Mouse (Mus musculus): ENCODE data around the gene Ggcx.
A peak's percentile ranks its signal among the peaks of the same experiment; 100 is the strongest.
"Not testable (repeated sequence)": the region's sequence is repeated elsewhere in the genome, so short reads cannot be mapped to it uniquely, and the experiment has no call there.

Ggcx gene

GRCm38 (mm10) chr6:72430989-72431921 is 17.1 kb downstream of the Ggcx start:
- peak; percentile 57 for DNase-seq

- DNase-seq: no peak
Measured at GRCm38 (mm10) chr6:72432153-72432552, 18.0 kb downstream of the Ggcx start.

- DNase-seq: no peak
Measured at GRCm38 (mm10) chr6:72438226-72438625, 24.1 kb downstream of the Ggcx start.

- peak; percentile 91 for DNase-seq
Measured at GRCm38 (mm10) chr6:72438862-72439354, 24.8 kb downstream of the Ggcx start.

- peak; percentile 98 for DNase-seq
Measured at GRCm38 (mm10) chr6:72439355-72440185, 25.5 kb downstream of the Ggcx start, which contains the start of gene Mat2a. Gene Mat2a (minus strand): TSS chr6:72439558.

- no peak for DNase-seq
Measured at GRCm38 (mm10) chr6:72440186-72440990, 26.3 kb downstream of the Ggcx start.

GRCm38 (mm10) chr6:72442921-72443604 is 29.0 kb downstream of the Ggcx start:
- no peak for DNase-seq

- no peak for DNase-seq
Measured at GRCm38 (mm10) chr6:72445011-72445410, 30.9 kb downstream of the Ggcx start.

- DNase-seq: no peak
Measured at GRCm38 (mm10) chr6:72447487-72447886, 33.4 kb downstream of the Ggcx start.

- not testable (repeated sequence) for DNase-seq
Measured at GRCm38 (mm10) chr6:72451778-72452177, 37.7 kb downstream of the Ggcx start.

GRCm38 (mm10) chr6:72452329-72452728 is 38.2 kb downstream of the Ggcx start:
- no peak for DNase-seq

GRCm38 (mm10) chr6:72453578-72453977 is 39.5 kb downstream of the Ggcx start:
- DNase-seq: no peak

- DNase-seq: no peak
Measured at GRCm38 (mm10) chr6:72454072-72454746, 40.1 kb downstream of the Ggcx start.

- DNase-seq: peak; percentile 57
Measured at GRCm38 (mm10) chr6:72454833-72455373, 40.8 kb downstream of the Ggcx start.

- DNase-seq: no peak
Measured at GRCm38 (mm10) chr6:72456567-72456966, 42.5 kb downstream of the Ggcx start.

GRCm38 (mm10) chr6:72458418-72458817 is 44.3 kb downstream of the Ggcx start:
- DNase-seq: no peak

- no peak for DNase-seq
Measured at GRCm38 (mm10) chr6:72458921-72459320, 44.8 kb downstream of the Ggcx start.

GRCm38 (mm10) chr6:72460036-72460801 is 46.1 kb downstream of the Ggcx start:
- DNase-seq: no peak

- not testable (repeated sequence) for DNase-seq
Measured at GRCm38 (mm10) chr6:72462550-72463257, 48.6 kb downstream of the Ggcx start.

Data from retina, postnatal 1 day (tissue).